Mouse (Mus musculus): ENCODE data around the gene Kntc1. TPM values are rescaled to one million over a fixed set of nuclear protein-coding genes. Genes with fewer than 3 reads are reported as not detected.
"Not testable (repeated sequence)": the region's sequence is repeated elsewhere in the genome, so short reads cannot be mapped to it uniquely, and the experiment has no call there.

Gene Kntc1
- polyA plus RNA-seq (2012; rRNA removed) = 0.60 and 0.78 TPM in 2 replicates

GRCm38 (mm10) chr5:123749065-123750064 is at the start of gene Kntc1, which contains the start of gene Rsrc2:
Gene Kntc1, plus strand, starts transcription at chr5:123749716.
Gene Rsrc2, minus strand, starts transcription at chr5:123749414.
- peak; percentile 99 to 100 for DNase-seq (ENCODE audit: extremely low spot score in 1 of 2, low spot score in 1 of 2)

- DNase-seq (ENCODE audit: extremely low spot score in 1 of 2, low spot score in 1 of 2) = no peak
Measured at GRCm38 (mm10) chr5:123700625-123701024, 48.9 kb upstream of the Kntc1 start.

GRCm38 (mm10) chr5:123708598-123708997 is 40.9 kb upstream of the Kntc1 start:
- DNase-seq (ENCODE audit: extremely low spot score in 1 of 2, low spot score in 1 of 2) = no peak

- DNase-seq (ENCODE audit: extremely low spot score in 1 of 2, low spot score in 1 of 2) = no peak
Measured at GRCm38 (mm10) chr5:123709571-123709970, 39.9 kb upstream of the Kntc1 start.

- DNase-seq (ENCODE audit: extremely low spot score in 1 of 2, low spot score in 1 of 2) = no peak
Measured at GRCm38 (mm10) chr5:123713782-123714181, 35.7 kb upstream of the Kntc1 start.

GRCm38 (mm10) chr5:123714622-123715021 is 34.9 kb upstream of the Kntc1 start:
- DNase-seq (ENCODE audit: extremely low spot score in 1 of 2, low spot score in 1 of 2) = no peak

- DNase-seq (ENCODE audit: extremely low spot score in 1 of 2, low spot score in 1 of 2) = peak; percentile 97 to 98
Measured at GRCm38 (mm10) chr5:123720328-123721311, 28.9 kb upstream of the Kntc1 start, which contains the start of gene Zcchc8. Gene Zcchc8, minus strand, starts transcription at chr5:123721100.

GRCm38 (mm10) chr5:123723816-123724215 is 25.7 kb upstream of the Kntc1 start:
- not testable (repeated sequence) for DNase-seq (ENCODE audit: extremely low spot score in 1 of 2, low spot score in 1 of 2)

GRCm38 (mm10) chr5:123730981-123731380 is 18.5 kb upstream of the Kntc1 start:
- DNase-seq (ENCODE audit: extremely low spot score in 1 of 2, low spot score in 1 of 2) = no peak

- no peak for DNase-seq (ENCODE audit: extremely low spot score in 1 of 2, low spot score in 1 of 2)
Measured at GRCm38 (mm10) chr5:123744358-123744757, 5.2 kb upstream of the Kntc1 start.

GRCm38 (mm10) chr5:123746253-123746652 is 3.3 kb upstream of the Kntc1 start:
- DNase-seq (ENCODE audit: extremely low spot score in 1 of 2, low spot score in 1 of 2) = no peak

- DNase-seq (ENCODE audit: extremely low spot score in 1 of 2, low spot score in 1 of 2) = no peak
Measured at GRCm38 (mm10) chr5:123747604-123748003, 1.9 kb upstream of the Kntc1 start.

GRCm38 (mm10) chr5:123748339-123749064 is 1.0 kb upstream of the Kntc1 start:
- DNase-seq (ENCODE audit: extremely low spot score in 1 of 2, low spot score in 1 of 2) = no peak

- DNase-seq (ENCODE audit: extremely low spot score in 1 of 2, low spot score in 1 of 2) = no peak
Measured at GRCm38 (mm10) chr5:123765506-123765905, 16.0 kb downstream of the Kntc1 start.

GRCm38 (mm10) chr5:123766455-123766854 is 16.9 kb downstream of the Kntc1 start:
- not testable (repeated sequence) for DNase-seq (ENCODE audit: extremely low spot score in 1 of 2, low spot score in 1 of 2)

GRCm38 (mm10) chr5:123773441-123773840 is 23.9 kb downstream of the Kntc1 start:
- no peak for DNase-seq (ENCODE audit: extremely low spot score in 1 of 2, low spot score in 1 of 2)

- no peak for DNase-seq (ENCODE audit: extremely low spot score in 1 of 2, low spot score in 1 of 2)
Measured at GRCm38 (mm10) chr5:123780716-123781115, 31.2 kb downstream of the Kntc1 start.

- no peak for DNase-seq (ENCODE audit: extremely low spot score in 1 of 2, low spot score in 1 of 2)
Measured at GRCm38 (mm10) chr5:123781864-123782263, 32.3 kb downstream of the Kntc1 start.

- DNase-seq (ENCODE audit: extremely low spot score in 1 of 2, low spot score in 1 of 2) = no peak
Measured at GRCm38 (mm10) chr5:123788976-123789375, 39.5 kb downstream of the Kntc1 start.

GRCm38 (mm10) chr5:123793081-123793480 is 43.6 kb downstream of the Kntc1 start:
- DNase-seq (ENCODE audit: extremely low spot score in 1 of 2, low spot score in 1 of 2) = no peak

Measured in frontal cortex, adult 2 months (tissue).